Mouse (Mus musculus) ovary, postnatal 14 days (tissue): ENCODE data around the gene Avpr2.

Experiments
- DNase-seq: peaks from one replicate; pipeline ENCODE4 v3.0.0; 2022; ENCODE audit warnings: low spot score

Avpr2 gene

GRCm38 (mm10) chrX:73891551-73892152, at the start of gene Avpr2:
Avpr2 (plus strand) TSS chrX:73892102.
- DNase-seq = no peak

- no peak for DNase-seq
These were observed 37.4 kb upstream of the Avpr2 start for GRCm38 (mm10) chrX:73854326-73855086.

- DNase-seq = no peak
These were observed 36.9 kb upstream of the Avpr2 start for GRCm38 (mm10) chrX:73855087-73855408.

- no peak for DNase-seq
These were observed 27.2 kb upstream of the Avpr2 start for GRCm38 (mm10) chrX:73864692-73865091.

GRCm38 (mm10) chrX:73867256-73867655, 24.6 kb upstream of the Avpr2 start:
- no peak for DNase-seq

- no peak for DNase-seq
These were observed 24.1 kb upstream of the Avpr2 start for GRCm38 (mm10) chrX:73867852-73868251.

- peak; percentile 16 for DNase-seq
These were observed 22.6 kb upstream of the Avpr2 start for GRCm38 (mm10) chrX:73869334-73869733.

- no peak for DNase-seq
These were observed 20.4 kb upstream of the Avpr2 start for GRCm38 (mm10) chrX:73871474-73871873.

- DNase-seq = no peak
These were observed 19.9 kb upstream of the Avpr2 start for GRCm38 (mm10) chrX:73871956-73872355.

GRCm38 (mm10) chrX:73875881-73876280, 16.0 kb upstream of the Avpr2 start:
- no peak for DNase-seq

- DNase-seq = no peak
These were observed 14.9 kb upstream of the Avpr2 start for GRCm38 (mm10) chrX:73877014-73877413.

GRCm38 (mm10) chrX:73880194-73881035, 11.5 kb upstream of the Avpr2 start:
- DNase-seq = no peak

GRCm38 (mm10) chrX:73881036-73881427, 10.9 kb upstream of the Avpr2 start:
- DNase-seq = no peak

- DNase-seq = no peak
These were observed 10.4 kb upstream of the Avpr2 start for GRCm38 (mm10) chrX:73881463-73881862.

GRCm38 (mm10) chrX:73892833-73893232, 931 bp downstream of the Avpr2 start:
- DNase-seq = no peak

- no peak for DNase-seq
These were observed 3.8 kb downstream of the Avpr2 start, which contains the start of gene L1cam for GRCm38 (mm10) chrX:73895719-73896118. L1cam (minus strand) TSS chrX:73896105.

GRCm38 (mm10) chrX:73897959-73898358, 6.1 kb downstream of the Avpr2 start:
- DNase-seq = no peak

GRCm38 (mm10) chrX:73910049-73910448, 18.1 kb downstream of the Avpr2 start:
- no peak for DNase-seq

GRCm38 (mm10) chrX:73910451-73910850, 18.5 kb downstream of the Avpr2 start:
- no peak for DNase-seq

GRCm38 (mm10) chrX:73911156-73911555, 19.3 kb downstream of the Avpr2 start:
- DNase-seq = no peak

- no peak for DNase-seq
These were observed 19.7 kb downstream of the Avpr2 start for GRCm38 (mm10) chrX:73911588-73911987.

GRCm38 (mm10) chrX:73914827-73915703, 23.2 kb downstream of the Avpr2 start:
- DNase-seq = peak; percentile 52
